Mouse (Mus musculus): ENCODE measurements at regions not wholly inside any gene's neighbourhood (a gene's known extent, or its start where the extent isn't known, plus 50 kb on each side); places are given as distances from the start of the nearest gene placed in this dataset.
"Not testable (repeated sequence)": the region's sequence is repeated elsewhere in the genome, so short reads cannot be mapped to it uniquely, and the experiment has no call there.

- TF ChIP-seq MAX (IDR thresholded peaks at IDR 0.05; ENCODE audit: low read depth); REST (IDR thresholded peaks at IDR 0.05; ENCODE audit: insufficient read depth, insufficient read length); POLR2A (IDR thresholded peaks at IDR 0.05; ENCODE audit: insufficient read length, low read depth); MYOD1 (IDR thresholded peaks at IDR 0.05; ENCODE audit: control insufficient read depth in 1 of 3, insufficient read length in 2 of 3, low read depth in 2 of 3); TCF3 (IDR thresholded peaks at IDR 0.05; ENCODE audit: insufficient read length, low read depth); USF1 (IDR thresholded peaks at IDR 0.05; ENCODE audit: low read depth); TCF12 (IDR thresholded peaks at IDR 0.05; ENCODE audit: insufficient read depth, poor library complexity, severe bottlenecking); SRF (IDR thresholded peaks at IDR 0.05; ENCODE audit: control insufficient read depth, insufficient read length, low read depth); MYOG (IDR thresholded peaks at IDR 0.05; ENCODE audit: control insufficient read depth in 1 of 3, insufficient read depth in 1 of 3, insufficient read length in 2 of 3, low read depth in 2 of 3); POLR2AphosphoS2 (IDR thresholded peaks at IDR 0.05; ENCODE audit: insufficient read length, low read depth): not testable (repeated sequence)
Observed at GRCm38 (mm10) chr11:10102314-10102713, 910.6 kb downstream of the Abca13 start.
